Mouse (Mus musculus): Measurements from ENCODE around the gene Hs3st2.
"Not testable (repeated sequence)": the region's sequence is repeated elsewhere in the genome, so short reads cannot be mapped to it uniquely, and the experiment has no call there.

Gene Hs3st2

GRCm38 (mm10) chr7:121391225-121391983 is at the start of gene Hs3st2:
Gene Hs3st2, plus strand, starts transcription at chr7:121391859.
- DNase-seq (ENCODE audit: low spot score in 2 of 2) = no peak

- DNase-seq (ENCODE audit: low spot score in 2 of 2) = no peak
Measured at GRCm38 (mm10) chr7:121348284-121348963, 43.2 kb upstream of the Hs3st2 start.

- no peak for DNase-seq (ENCODE audit: low spot score in 2 of 2)
Measured at GRCm38 (mm10) chr7:121351688-121352087, 40.0 kb upstream of the Hs3st2 start.

DNA sequence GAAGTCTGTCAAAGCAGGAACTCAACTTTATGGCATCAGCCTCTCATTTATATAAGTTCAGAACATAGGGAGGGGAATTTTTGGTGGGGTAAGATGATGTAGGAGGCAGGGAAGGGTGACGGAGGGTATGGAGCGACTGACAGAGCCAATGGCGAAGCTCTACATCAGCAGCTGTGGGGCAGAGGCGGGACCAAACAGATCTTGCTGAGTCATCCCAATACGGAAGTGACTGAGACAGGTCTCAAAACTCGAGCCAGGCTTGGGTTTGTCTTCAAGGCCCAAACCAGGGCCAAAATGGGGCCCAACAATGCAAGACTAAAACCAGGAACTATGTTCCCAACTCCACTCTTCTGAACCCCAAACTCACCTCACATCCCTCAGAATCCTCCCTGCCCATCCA is 30.2 kb upstream of the Hs3st2 start:
- not testable (repeated sequence) for DNase-seq (ENCODE audit: low spot score in 2 of 2)

DNA sequence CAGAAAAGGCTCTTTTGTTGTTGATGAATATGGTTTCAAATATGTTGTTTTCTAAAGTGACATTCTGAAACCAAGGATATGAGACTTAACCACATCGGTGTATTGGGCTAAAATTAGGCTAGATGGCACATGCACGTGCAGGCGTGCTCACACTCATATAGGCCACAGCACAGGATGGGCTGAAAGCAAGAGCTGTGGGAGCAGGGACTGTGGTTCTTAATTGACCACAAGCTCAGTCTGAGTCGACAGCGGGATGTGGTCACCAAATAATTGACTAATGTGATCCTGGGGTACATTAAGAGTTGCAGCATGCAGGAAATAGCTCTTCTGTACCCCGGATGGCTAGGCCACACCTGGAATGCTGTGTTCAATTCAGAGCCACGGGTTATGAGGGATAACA is 26.1 kb upstream of the Hs3st2 start:
- DNase-seq (ENCODE audit: low spot score in 2 of 2) = no peak

DNA sequence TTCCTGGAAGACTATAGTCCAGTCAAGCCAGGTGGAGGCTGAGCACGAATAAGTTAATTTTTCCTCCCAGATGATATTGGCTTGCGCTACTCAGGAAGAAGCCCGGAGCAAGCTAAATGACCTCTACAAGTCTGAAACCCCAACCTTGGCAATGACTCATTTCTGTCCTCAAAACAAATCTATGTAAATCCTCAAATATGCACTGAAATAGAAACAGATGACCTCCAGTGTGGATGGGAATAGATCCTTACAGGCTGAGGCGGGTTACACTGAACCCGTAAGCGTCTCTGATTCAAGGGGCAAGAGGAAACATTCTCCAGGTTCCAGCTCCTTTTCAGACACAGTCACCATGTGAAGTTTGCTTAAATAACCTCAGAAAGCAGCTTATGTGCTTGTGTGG is 24.5 kb upstream of the Hs3st2 start:
- no peak for DNase-seq (ENCODE audit: low spot score in 2 of 2)

DNA sequence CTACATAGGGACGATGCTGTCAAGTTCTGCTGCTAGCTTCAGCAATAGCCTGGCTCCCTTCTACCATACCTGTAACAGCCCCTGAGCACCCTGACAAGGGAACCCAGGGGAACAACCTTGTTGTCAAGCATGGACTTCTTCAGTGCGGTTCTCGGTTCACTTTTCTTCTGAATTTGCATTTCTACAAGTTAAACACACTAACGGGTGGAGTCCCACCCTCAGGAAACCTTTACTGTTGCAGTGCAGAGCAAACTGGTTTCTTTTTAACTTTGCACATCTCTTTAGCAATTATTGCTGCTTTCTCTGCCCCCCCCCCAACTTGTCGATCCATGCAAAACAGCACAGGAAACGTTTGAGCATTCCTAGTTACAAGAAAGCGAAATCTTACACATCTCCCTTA is 19.7 kb upstream of the Hs3st2 start:
- DNase-seq (ENCODE audit: low spot score in 2 of 2) = no peak

- no peak for DNase-seq (ENCODE audit: low spot score in 2 of 2)
Measured at GRCm38 (mm10) chr7:121375456-121375855, 16.2 kb upstream of the Hs3st2 start.

GRCm38 (mm10) chr7:121378942-121379341 is 12.7 kb upstream of the Hs3st2 start:
- no peak for DNase-seq (ENCODE audit: low spot score in 2 of 2)

GRCm38 (mm10) chr7:121391984-121392739 is 503 bp downstream of the Hs3st2 start:
- DNase-seq (ENCODE audit: low spot score in 2 of 2) = no peak

DNA sequence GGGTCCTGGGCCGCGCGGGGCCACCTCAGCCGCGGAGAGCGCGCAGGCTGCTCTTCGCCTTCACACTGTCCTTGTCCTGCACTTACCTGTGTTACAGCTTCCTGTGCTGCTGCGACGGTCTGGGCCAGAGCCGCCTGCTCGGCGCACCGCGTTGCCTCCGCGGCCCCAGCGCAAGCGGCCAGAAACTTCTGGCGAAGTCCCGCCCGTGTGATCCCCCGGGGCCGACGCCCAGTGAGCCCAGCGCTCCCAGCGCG is 1.0 kb downstream of the Hs3st2 start:
- no peak for DNase-seq (ENCODE audit: low spot score in 2 of 2)

GRCm38 (mm10) chr7:121393884-121394283 is 2.2 kb downstream of the Hs3st2 start:
- no peak for DNase-seq (ENCODE audit: low spot score in 2 of 2)

DNA sequence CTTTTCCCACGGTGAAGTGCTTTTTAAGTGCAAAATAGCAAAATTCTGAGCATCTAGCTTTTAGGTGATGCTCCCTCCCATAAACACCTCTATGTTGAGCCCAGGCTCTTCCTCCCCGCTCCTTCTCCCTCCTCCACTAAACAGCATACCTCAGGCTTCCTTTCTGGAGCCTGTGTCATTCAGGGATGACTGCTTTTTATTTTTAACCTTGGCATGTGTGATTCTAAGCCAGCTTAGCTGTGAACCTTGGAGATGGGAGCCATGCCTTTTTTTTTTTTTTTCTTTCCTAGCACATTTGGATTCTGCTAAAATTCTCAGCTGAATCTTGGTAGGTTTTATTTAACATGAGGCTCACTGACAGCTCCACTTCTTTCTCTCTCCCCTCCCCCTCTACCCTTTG is 3.2 kb downstream of the Hs3st2 start:
- DNase-seq (ENCODE audit: low spot score in 2 of 2) = no peak

- no peak for DNase-seq (ENCODE audit: low spot score in 2 of 2)
Measured at GRCm38 (mm10) chr7:121410716-121411506, 19.3 kb downstream of the Hs3st2 start.

DNA sequence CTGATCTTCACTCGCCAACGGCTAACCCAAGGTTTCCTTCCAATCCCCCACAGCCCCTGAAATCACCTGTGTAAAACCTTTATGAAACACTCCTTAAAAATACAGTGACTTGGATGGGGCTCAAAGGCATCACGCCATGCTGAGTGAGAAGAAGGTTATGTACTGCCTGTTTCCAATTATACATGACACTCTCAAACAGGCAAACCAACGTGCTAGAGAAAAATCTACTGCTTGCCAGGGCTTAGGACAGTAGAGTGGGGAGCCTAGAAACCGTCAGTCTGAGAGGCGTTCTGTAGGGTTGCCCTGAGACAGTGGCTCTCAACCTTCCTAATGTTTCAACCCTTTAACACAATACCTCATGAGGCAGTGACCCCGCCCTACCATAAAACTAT is 19.8 kb downstream of the Hs3st2 start:
- DNase-seq (ENCODE audit: low spot score in 2 of 2) = no peak

- DNase-seq (ENCODE audit: low spot score in 2 of 2) = no peak
Measured at GRCm38 (mm10) chr7:121436884-121437283, 45.2 kb downstream of the Hs3st2 start.

GRCm38 (mm10) chr7:121441186-121441585 is 49.5 kb downstream of the Hs3st2 start:
- no peak for DNase-seq (ENCODE audit: low spot score in 2 of 2)

- no peak for DNase-seq (ENCODE audit: low spot score in 2 of 2)
Measured at GRCm38 (mm10) chr7:121444336-121444735, 52.7 kb downstream of the Hs3st2 start.

- peak; percentile 6 to 41 for DNase-seq (ENCODE audit: low spot score in 2 of 2)
Measured at GRCm38 (mm10) chr7:121446281-121446680, 54.6 kb downstream of the Hs3st2 start.

GRCm38 (mm10) chr7:121450951-121451843 is 59.5 kb downstream of the Hs3st2 start:
- no peak for DNase-seq (ENCODE audit: low spot score in 2 of 2)

DNA sequence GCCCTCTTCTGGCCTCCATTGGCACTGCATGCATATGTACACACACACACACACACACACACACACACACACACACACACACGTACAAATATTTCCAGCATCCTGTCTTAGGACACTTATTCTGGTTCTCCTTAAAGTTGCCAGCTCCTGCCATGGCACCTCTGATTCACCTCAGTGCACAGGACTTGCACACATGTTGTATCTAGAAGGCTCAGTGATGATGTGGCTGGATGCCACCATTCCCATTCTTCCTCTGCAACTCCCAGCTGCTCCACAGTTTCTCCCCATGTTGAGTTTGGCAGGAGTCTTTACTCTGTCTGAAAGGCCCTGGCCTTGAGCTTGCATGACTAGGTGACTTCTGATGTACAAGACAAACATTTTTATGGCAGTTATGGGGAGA is 65.1 kb downstream of the Hs3st2 start:
- no peak for DNase-seq (ENCODE audit: low spot score in 2 of 2)

Data from heart, adult 9 months (tissue).